Mouse (Mus musculus) hematopoietic stem cell, adult 5-6 weeks (primary cell): ENCODE results near the gene AF067061. TPM values are rescaled to one million over a fixed set of nuclear protein-coding genes. Genes with fewer than 3 reads are reported as not detected.

Source experiments
- total RNA-seq: library from RNA; stranded (forward); fragments of 172-1452, 232-1000 nt; gene quantifications from 2 replicates; pipeline ENCODE4 v1.2.3, GENCODE M21; 2017

AF067061 gene
- total RNA-seq, 1 experiment from 2014 or later: not detected

Other genes with a start within 250 kb of the AF067061 start
- gene Gm36079, start 236.1 kb upstream of the AF067061 start, total RNA-seq: not detected in 2 replicates
- 3.9 and 8.6 TPM in 2 replicates for gene Gm21188, start 210.9 kb upstream of the AF067061 start, total RNA-seq
- gene Gm20767, start 122.9 kb upstream of the AF067061 start, total RNA-seq: not detected in 2 replicates
- gene Gm21818, start 90.7 kb upstream of the AF067061 start, total RNA-seq: not detected in 2 replicates
- 2.6 TPM in 1 of 2 replicates, not detected in the other for gene Gm21762, start 47.2 kb upstream of the AF067061 start, total RNA-seq
- gene Gm21731, start 24.0 kb upstream of the AF067061 start, total RNA-seq: not detected in 2 replicates
- 9.1 and 26.5 TPM in 2 replicates for gene BC147527, start 37.3 kb downstream of the AF067061 start, total RNA-seq
- gene Tcstv3, start 53.8 kb downstream of the AF067061 start, total RNA-seq: not detected in 2 replicates